Mouse (Mus musculus) fibroblast of lung, adult 2 months (primary cell): ENCODE measurements around the gene Lrsam1.

Source experiments
- DNase-seq: peaks from one replicate; pipeline ENCODE4 v3.0.0-alpha.2; 2011; ENCODE audit warnings: low read depth

Gene Lrsam1

GRCm38 (mm10) chr2:32894097-32894496, 67.3 kb downstream of the Lrsam1 start:
- no peak for DNase-seq

- DNase-seq, result no peak
Observed at GRCm38 (mm10) chr2:32892490-32892889, 68.9 kb downstream of the Lrsam1 start.

GRCm38 (mm10) chr2:32891278-32891677, 70.1 kb downstream of the Lrsam1 start:
- DNase-seq, result no peak

GRCm38 (mm10) chr2:32890280-32890679, 71.1 kb downstream of the Lrsam1 start:
- DNase-seq, result no peak

- DNase-seq, result no peak
Observed at GRCm38 (mm10) chr2:32888551-32888950, 72.9 kb downstream of the Lrsam1 start.

GRCm38 (mm10) chr2:32888029-32888428, 73.4 kb downstream of the Lrsam1 start:
- DNase-seq, result no peak

- DNase-seq, result no peak
Observed at GRCm38 (mm10) chr2:32884745-32885144, 76.7 kb downstream of the Lrsam1 start.

- peak; percentile 86 for DNase-seq
Observed at GRCm38 (mm10) chr2:32882283-32883043, 79.0 kb downstream of the Lrsam1 start.

GRCm38 (mm10) chr2:32881723-32882122, 79.7 kb downstream of the Lrsam1 start:
- DNase-seq, result peak; percentile 81

- peak; percentile 88 for DNase-seq
Observed at GRCm38 (mm10) chr2:32881054-32881453, 80.4 kb downstream of the Lrsam1 start.

GRCm38 (mm10) chr2:32879593-32879992, 81.8 kb downstream of the Lrsam1 start:
- no peak for DNase-seq

- DNase-seq, result no peak
Observed at GRCm38 (mm10) chr2:32878396-32878795, 83.0 kb downstream of the Lrsam1 start.

- no peak for DNase-seq
Observed at GRCm38 (mm10) chr2:32877761-32878393, 83.5 kb downstream of the Lrsam1 start.

- DNase-seq, result no peak
Observed at GRCm38 (mm10) chr2:32877303-32877702, 84.1 kb downstream of the Lrsam1 start.

GRCm38 (mm10) chr2:32876490-32877302, 84.7 kb downstream of the Lrsam1 start:
- DNase-seq, result no peak

- DNase-seq, result no peak
Observed at GRCm38 (mm10) chr2:32875675-32876489, 85.5 kb downstream of the Lrsam1 start, which contains the start of gene Fam129b. TSS of gene Fam129b (plus strand) at chr2:32876114.
